Mouse (Mus musculus) myocyte (in vitro differentiated cells): ENCODE results near the gene Zcchc3. TPM values are rescaled to one million over a fixed set of nuclear protein-coding genes. Genes with fewer than 3 reads are reported as not detected.
A peak's percentile ranks its signal among the peaks of the same experiment; 100 is the strongest.

Experiments
- H3K27me3 ChIP-seq: one replicate; pipeline ENCODE4 v1.6.1; 2011; ENCODE audit not compliant: control insufficient read depth, insufficient read depth, insufficient read length
- H3K36me3 ChIP-seq: one replicate; pipeline ENCODE4 v1.6.1; 2011; ENCODE audit not compliant: control insufficient read depth, insufficient read depth
- H3K4me2 ChIP-seq: one replicate; pipeline ENCODE4 v1.6.1; 2011; ENCODE audit warnings: low read depth, control low read depth
- H3K4me3 ChIP-seq: one replicate; pipeline ENCODE4 v1.5.1; 2011; ENCODE audit warnings: mild to moderate bottlenecking, control low read depth, moderate library complexity
- H3K79me2 ChIP-seq: one replicate; pipeline ENCODE4 v1.6.1; 2011; ENCODE audit not compliant: control insufficient read depth, insufficient read depth
- H3ac ChIP-seq: one replicate; pipeline ENCODE4 v1.6.1; 2011; ENCODE audit not compliant: control insufficient read depth, insufficient read length
- CEBPB ChIP-seq: IDR thresholded peaks from 2 replicates; pipeline ENCODE4 v1.6.1; 2011; ENCODE audit warnings: mild to moderate bottlenecking, moderate library complexity; ENCODE audit not compliant: poor library complexity, insufficient read depth, severe bottlenecking
- E2F4 ChIP-seq: IDR thresholded peaks from one replicate; pipeline ENCODE4 v1.6.1; 2011; ENCODE audit warnings: mild to moderate bottlenecking, control low read depth, moderate library complexity; ENCODE audit not compliant: insufficient read depth
- MAX ChIP-seq: IDR thresholded peaks from one replicate; pipeline ENCODE4 v1.6.1; 2011; ENCODE audit warnings: low read depth, mild to moderate bottlenecking, control low read depth
- MYOD1 ChIP-seq, 3 experiments: IDR thresholded peaks; one replicate each; pipeline ENCODE4 v1.6.1; 2011; ENCODE audit warnings: control low read depth in 2 of 3, low read depth in 2 of 3, mild to moderate bottlenecking in 2 of 3, moderate library complexity in 1 of 3; ENCODE audit not compliant: insufficient read length in 2 of 3, control insufficient read depth in 1 of 3
- MYOG ChIP-seq, 3 experiments: IDR thresholded peaks; one replicate each; pipeline ENCODE4 v1.6.1; 2011; ENCODE audit warnings: control low read depth in 2 of 3, low read depth in 2 of 3, mild to moderate bottlenecking in 2 of 3; ENCODE audit not compliant: insufficient read length in 2 of 3, control insufficient read depth in 1 of 3, insufficient read depth in 1 of 3
- POLR2A ChIP-seq: IDR thresholded peaks from one replicate; pipeline ENCODE4 v1.6.1; 2011; ENCODE audit warnings: low read depth, mild to moderate bottlenecking, control low read depth, moderate library complexity; ENCODE audit not compliant: insufficient read length
- POLR2AphosphoS2 ChIP-seq: IDR thresholded peaks from one replicate; pipeline ENCODE4 v1.6.1; 2011; ENCODE audit warnings: low read depth, control low read depth; ENCODE audit not compliant: insufficient read length
- REST ChIP-seq: IDR thresholded peaks from one replicate; pipeline ENCODE4 v1.6.1; 2011; ENCODE audit warnings: mild to moderate bottlenecking, control low read depth, moderate library complexity; ENCODE audit not compliant: insufficient read depth, insufficient read length
- SRF ChIP-seq: IDR thresholded peaks from one replicate; pipeline ENCODE4 v1.6.1; 2011; ENCODE audit warnings: low read depth; ENCODE audit not compliant: control insufficient read depth, insufficient read length
- TCF12 ChIP-seq: IDR thresholded peaks from one replicate; pipeline ENCODE4 v1.6.1; 2011; ENCODE audit warnings: mild to moderate bottlenecking, control low read depth; ENCODE audit not compliant: poor library complexity, insufficient read depth, severe bottlenecking
- TCF3 ChIP-seq: IDR thresholded peaks from one replicate; pipeline ENCODE4 v1.6.1; 2011; ENCODE audit warnings: low read depth, control low read depth; ENCODE audit not compliant: insufficient read length
- USF1 ChIP-seq: IDR thresholded peaks from one replicate; pipeline ENCODE4 v1.6.1; 2011; ENCODE audit warnings: low read depth, mild to moderate bottlenecking, control low read depth, moderate library complexity
- polyA plus RNA-seq: library from polyadenylated mRNA; unstranded; fragments of >200 nt; fragmentation: generic; extraction: Trizol; gene quantifications from one replicate; pipeline ENCODE4 v1.2.1, GENCODE M21; 2012; ENCODE audit warnings: missing spikeins

Gene Zcchc3
- polyA plus RNA-seq, 1 experiment, result not detected

DNA sequence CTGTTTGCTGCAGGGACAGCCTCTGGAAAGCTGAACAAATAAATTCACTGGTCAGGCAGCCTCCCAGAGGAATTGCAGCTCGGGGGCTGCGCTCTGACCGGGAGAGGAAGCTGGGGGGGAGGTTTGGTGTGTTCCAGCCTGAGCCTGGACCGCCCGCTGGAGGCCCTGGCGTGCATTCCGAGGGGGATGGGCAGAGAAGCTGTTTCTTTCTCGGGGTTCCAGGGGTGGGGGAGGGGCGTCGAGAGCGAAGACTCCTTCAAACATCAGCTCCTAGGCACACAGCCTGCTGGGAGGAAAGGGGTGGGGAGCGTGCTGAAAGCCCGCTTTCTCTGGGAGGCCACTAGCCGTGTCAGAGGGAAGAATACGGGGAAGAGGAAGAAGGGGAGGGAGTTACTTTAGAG is 3.9 kb downstream of the Zcchc3 start:
- Histone ChIP-seq H3K79me2 (no peaks in the 10 kb centered on the region), H3K4me3 (no peak overlapping the region), H3K4me2 (no peak overlapping the region), H3K36me3 (no peaks in the 10 kb centered on the region), H3K27me3 (peaks cover 11% of the 10 kb centered on the region), H3ac (no peak overlapping the region)
- TF ChIP-seq POLR2AphosphoS2 (no peak), SRF (no peak), POLR2A (no peak), TCF12 (no peak), TCF3 (no peak)

- H3K79me2 ChIP-seq, result no peaks in the 10 kb centered on the region
- H3K27me3 ChIP-seq, result peaks cover 11% of the 10 kb centered on the region
- H3K4me3 ChIP-seq, result no peak overlapping the region
- no peak for TF ChIP-seq POLR2AphosphoS2
- no peak for TF ChIP-seq MYOG (IDR thresholded peaks at IDR 0.05; ENCODE audit: control insufficient read depth in 1 of 3, insufficient read depth in 1 of 3, insufficient read length in 2 of 3, low read depth in 2 of 3)
- no peak for TF ChIP-seq TCF12
- no peak for TF ChIP-seq CEBPB
- no peak for TF ChIP-seq TCF3
- no peak for TF ChIP-seq POLR2A
- no peak for TF ChIP-seq MAX
- no peak for TF ChIP-seq MYOD1 (IDR thresholded peaks at IDR 0.05; ENCODE audit: control insufficient read depth in 1 of 3, insufficient read length in 2 of 3, low read depth in 2 of 3)
- TF ChIP-seq SRF, result no peak
- no peak for TF ChIP-seq REST
- no peak for TF ChIP-seq E2F4
- TF ChIP-seq USF1, result no peak
- no peaks in the 10 kb centered on the region for H3K36me3 ChIP-seq
- H3K4me2 ChIP-seq, result no peak overlapping the region
- no peak overlapping the region for H3ac ChIP-seq
These were observed 5.0 kb downstream of the Zcchc3 start for GRCm38 (mm10) chr2:152409781-152410180.

GRCm38 (mm10) chr2:152406126-152406525 is 8.7 kb downstream of the Zcchc3 start:
- H3K36me3 ChIP-seq, result no peaks in the 10 kb centered on the region
- H3ac ChIP-seq, result no peak overlapping the region
- peak overlapping the region; percentile 0 for H3K4me3 ChIP-seq
- no peaks in the 10 kb centered on the region for H3K79me2 ChIP-seq
- TF ChIP-seq MYOD1 (IDR thresholded peaks at IDR 0.05; ENCODE audit: control insufficient read depth in 1 of 3, insufficient read length in 2 of 3, low read depth in 2 of 3), result no peak
- no peak for TF ChIP-seq TCF3
- TF ChIP-seq REST, result no peak
- TF ChIP-seq SRF, result no peak
- TF ChIP-seq MYOG (IDR thresholded peaks at IDR 0.05; ENCODE audit: control insufficient read depth in 1 of 3, insufficient read depth in 1 of 3, insufficient read length in 2 of 3, low read depth in 2 of 3), result no peak
- no peak for TF ChIP-seq POLR2AphosphoS2
- TF ChIP-seq POLR2A, result no peak
- no peak for TF ChIP-seq CEBPB
- TF ChIP-seq USF1, result no peak
- no peak for TF ChIP-seq MAX
- no peak for TF ChIP-seq TCF12
- no peak for TF ChIP-seq E2F4
- H3K27me3 ChIP-seq, result peaks cover 9% of the 10 kb centered on the region
- H3K4me2 ChIP-seq, result peak overlapping the region; percentile 77

DNA sequence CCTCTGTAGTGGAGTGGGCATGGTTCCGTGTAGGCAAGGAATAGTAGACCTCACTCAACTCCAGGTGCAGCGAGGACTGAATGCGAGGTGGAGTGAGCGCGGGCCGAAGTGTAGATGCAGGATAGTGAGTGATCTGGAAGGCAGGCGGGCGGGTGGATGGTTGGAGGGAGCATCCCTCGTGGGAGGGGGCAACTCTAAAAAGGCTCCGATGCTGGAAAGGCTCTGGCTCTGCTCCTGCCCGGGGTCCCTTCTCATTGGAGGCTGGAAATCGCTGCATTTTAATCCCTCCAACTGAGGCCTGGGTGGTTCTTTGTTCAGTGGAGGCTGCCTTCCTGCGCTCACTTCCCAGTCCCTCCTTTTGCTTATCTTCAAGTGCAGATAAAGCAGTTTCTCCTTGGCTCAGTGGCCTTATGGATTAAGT is 15.7 kb downstream of the Zcchc3 start:
- Histone ChIP-seq H3K79me2 (no peaks in the 10 kb centered on the region), H3K4me3 (peak overlapping the region; percentile 64), H3K4me2 (peak overlapping the region; percentile 100), H3K27me3 (no peaks in the 10 kb centered on the region), H3ac (no peak overlapping the region), H3K36me3 (no peaks in the 10 kb centered on the region)
- no peak for TF ChIP-seq TCF3
- no peak for TF ChIP-seq SRF
- no peak for TF ChIP-seq TCF12
- TF ChIP-seq CEBPB, result no peak
- TF ChIP-seq E2F4, result no peak
- TF ChIP-seq MAX, result no peak
- no peak for TF ChIP-seq MYOD1 (IDR thresholded peaks at IDR 0.05; ENCODE audit: control insufficient read depth in 1 of 3, insufficient read length in 2 of 3, low read depth in 2 of 3)
- no peak for TF ChIP-seq USF1
- TF ChIP-seq POLR2AphosphoS2, result no peak

GRCm38 (mm10) chr2:152398691-152399090 is 16.1 kb downstream of the Zcchc3 start:
- no peaks in the 10 kb centered on the region for H3K79me2 ChIP-seq
- no peaks in the 10 kb centered on the region for H3K27me3 ChIP-seq
- no peak for TF ChIP-seq REST
- no peak for TF ChIP-seq POLR2AphosphoS2
- peak in 1 of 3 experiments; percentile 54 for TF ChIP-seq MYOG (IDR thresholded peaks at IDR 0.05; ENCODE audit: control insufficient read depth in 1 of 3, insufficient read depth in 1 of 3, insufficient read length in 2 of 3, low read depth in 2 of 3)
- peak in 1 of 3 experiments; percentile 43 for TF ChIP-seq MYOD1 (IDR thresholded peaks at IDR 0.05; ENCODE audit: control insufficient read depth in 1 of 3, insufficient read length in 2 of 3, low read depth in 2 of 3)
- TF ChIP-seq E2F4, result peak; percentile 15
- H3K4me3 ChIP-seq, result peak overlapping the region; percentile 64
- no peaks in the 10 kb centered on the region for H3K36me3 ChIP-seq
- peak overlapping the region; percentile 100 for H3K4me2 ChIP-seq
- H3ac ChIP-seq, result peak overlapping the region; percentile 52
